Mouse (Mus musculus): ENCODE measurements around the gene Zfp90.

Zfp90 gene

DNA sequence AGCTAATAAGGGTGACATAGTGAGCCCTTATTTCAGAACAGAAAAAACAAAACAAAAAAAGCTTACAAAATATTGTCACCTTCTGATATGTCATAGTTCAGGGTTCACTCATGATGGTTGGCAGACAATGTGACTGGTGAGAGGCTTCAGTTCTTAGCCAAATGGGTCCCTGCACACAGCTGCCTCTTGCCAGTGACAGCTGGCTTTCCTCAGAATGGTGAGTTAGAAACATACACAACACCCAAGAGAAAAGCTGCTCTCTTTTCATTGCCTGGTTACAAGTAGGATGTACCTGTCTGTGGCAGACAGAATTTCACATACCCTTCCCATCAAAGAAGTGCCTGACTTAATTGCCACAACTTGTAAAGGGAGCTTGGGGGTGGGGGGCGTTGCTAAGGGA is 18.5 kb downstream of the Zfp90 start:
- no peak for DNase-seq (ENCODE audit: low read depth, low spot score)

DNA sequence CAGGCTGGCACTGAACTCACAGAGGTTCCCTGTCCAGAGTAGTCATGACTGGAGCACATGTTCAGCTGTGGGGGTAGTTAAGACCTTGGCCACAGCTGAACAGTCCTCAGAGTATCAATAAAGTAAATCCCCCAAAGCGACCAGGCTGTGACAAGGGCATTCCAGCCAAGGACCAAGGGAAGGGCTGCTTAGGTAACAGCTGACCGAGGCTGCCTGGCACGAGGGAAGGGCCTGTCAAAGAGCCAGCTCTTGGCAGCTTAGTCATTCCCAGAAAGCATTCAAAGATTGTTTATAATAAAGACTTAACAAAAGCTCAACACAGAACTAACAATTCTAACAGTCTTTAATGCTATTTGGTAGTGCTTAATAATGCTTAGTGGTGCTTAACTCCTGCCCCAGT is 22.7 kb downstream of the Zfp90 start:
- DNase-seq (ENCODE audit: low read depth, low spot score) = no peak

DNA sequence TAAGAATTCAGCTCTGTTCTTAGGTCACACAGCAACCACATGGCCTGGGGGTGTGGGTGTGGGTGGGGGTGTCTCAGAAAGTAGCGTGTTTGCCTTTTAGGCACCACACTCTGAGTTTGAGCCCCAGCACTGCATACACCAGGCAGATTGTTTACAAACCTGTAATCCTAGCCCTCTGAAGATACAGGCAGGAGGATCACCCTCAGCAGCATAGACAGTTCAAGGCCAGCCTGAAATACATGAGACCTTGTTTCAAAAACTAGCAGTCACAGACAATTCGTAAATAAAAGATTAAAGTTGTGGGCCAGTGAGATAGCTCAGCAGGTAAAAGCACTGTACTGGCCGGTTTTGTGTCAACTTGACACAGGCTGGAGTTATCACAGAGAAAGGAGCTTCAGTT is 25.0 kb downstream of the Zfp90 start:
- no peak for DNase-seq (ENCODE audit: low read depth, low spot score)

DNA sequence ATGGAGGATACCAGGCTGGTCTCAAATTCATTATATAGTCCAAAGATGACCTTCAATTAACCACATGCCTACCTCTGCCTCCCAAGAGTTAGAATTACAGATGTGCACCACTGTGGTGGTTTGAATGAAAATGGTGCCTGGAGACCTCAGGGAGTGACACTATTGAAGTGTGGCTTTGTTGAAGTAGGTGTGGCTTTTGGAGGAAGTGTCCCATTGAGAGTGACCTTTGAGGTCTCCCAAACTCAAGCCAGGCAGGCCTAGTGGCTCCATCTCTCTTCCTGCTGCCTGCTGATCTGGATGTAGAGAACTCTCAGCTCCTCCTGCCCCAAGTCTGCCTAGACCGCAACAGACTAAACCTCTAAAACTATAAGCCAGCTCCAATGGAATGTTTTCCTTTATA is 27.6 kb downstream of the Zfp90 start:
- no peak for DNase-seq (ENCODE audit: low read depth, low spot score)

DNA sequence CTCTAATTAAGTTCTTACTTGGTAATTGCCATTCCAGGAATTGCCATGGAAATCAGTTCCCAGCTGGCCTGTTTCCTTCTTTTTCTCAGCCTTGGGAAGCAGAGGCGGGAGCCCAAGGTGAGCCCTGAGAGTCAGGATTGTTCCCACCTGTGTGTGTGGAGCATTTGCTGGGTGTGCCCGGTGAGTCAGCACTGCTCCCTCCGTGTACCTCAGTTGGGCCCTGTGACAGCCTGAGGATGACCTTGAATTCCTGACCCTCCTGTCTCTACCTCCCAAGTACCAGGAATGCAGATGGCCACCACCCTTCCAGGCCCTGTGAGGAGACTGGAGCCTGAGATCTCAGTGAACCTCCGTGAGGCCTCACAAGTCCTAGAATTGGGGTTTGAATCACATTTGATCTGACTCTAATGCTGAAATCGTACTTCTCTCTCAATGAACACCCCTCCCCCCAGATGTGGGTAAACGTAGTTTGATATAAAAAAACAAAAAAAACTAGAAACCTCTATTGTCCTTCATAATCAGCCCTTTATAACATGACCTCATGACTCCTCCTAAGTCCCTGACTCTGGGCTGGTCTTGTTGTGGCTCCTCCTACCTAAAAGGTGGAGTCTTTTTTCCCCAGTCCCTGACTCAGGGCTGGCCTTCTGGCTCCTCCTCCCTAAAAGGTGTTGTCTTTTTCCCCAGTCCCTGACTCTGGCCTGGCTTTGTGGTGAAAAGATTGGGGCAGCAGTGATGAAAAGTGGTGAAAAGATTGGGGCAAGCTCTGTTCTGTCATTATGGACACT is 36.4 kb downstream of the Zfp90 start:
- no peak for DNase-seq (ENCODE audit: low read depth, low spot score)

DNA sequence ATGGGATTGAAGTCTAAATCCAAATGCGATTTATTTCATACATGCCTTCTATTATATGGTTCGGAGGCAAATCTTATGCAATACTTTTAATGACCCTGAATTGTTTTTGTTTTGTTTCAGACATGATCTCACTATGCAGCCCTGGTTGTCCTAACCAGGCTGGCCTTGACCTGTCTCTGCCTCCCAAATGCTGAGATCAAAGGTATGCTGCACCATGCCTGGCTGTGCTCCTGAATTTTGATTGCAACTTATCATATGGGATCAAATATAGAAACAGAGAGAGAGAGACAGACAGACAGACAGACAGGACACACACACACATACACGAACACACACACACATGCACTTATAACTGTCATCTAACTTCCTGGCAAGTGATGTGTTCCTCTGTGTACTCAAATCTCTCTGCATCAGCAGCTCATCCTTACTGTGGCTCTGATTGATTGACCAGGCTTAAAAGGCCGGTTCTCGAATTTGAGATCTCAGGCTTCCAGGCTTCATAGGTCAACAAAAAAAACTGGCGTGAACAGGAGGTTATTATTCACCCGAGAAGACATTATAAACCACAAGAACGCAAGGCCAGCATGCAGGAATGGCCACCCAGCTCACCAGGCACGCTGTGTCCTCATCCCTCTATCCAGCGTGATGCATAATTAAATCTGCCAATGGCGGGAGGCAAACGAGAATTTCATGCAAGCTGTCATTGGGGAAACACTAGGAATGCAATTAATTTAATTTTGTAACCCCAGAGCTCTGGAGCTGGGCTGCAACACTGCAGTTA is 37.8 kb downstream of the Zfp90 start:
- DNase-seq (ENCODE audit: low read depth, low spot score) = no peak

DNA sequence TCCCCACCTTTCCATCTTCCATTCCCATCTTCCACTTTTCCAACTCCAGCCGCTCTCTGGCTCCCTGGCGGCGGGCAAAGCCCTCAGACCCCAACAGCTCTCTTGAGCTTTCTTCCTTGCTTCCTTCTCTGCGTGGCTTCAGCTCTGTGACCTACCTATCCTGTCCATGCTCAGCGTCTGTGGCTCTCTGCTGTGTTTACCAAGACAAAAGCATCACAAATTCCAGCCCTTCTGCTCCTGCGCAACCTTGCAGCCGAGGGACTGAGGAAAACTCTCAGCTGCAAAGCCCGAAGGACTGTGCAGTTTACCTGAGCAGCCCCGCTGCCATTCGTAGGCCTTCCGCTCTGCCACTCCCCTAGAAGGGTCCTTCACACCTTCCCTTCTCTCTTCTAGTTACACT is 38.9 kb downstream of the Zfp90 start:
- DNase-seq (ENCODE audit: low read depth, low spot score) = no peak

DNA sequence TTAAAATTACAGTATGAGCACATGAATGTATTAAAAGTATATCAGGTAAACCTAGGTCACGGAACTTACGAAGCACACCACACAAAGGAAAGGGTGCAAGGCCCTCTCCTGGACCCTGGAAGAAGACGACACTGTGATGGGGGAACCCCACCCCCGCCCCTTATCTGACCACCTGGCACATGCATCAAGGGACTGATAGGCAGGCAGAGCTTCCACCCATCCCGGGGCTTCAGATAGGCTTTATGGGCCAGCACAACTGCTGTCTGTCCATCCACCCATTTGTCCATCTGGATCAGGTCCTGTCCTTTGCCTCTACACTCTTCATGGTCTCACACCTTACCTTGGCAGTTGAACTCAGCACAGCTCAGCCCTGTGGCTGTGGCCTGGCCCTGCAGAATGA is 47.0 kb downstream of the Zfp90 start:
- no peak for DNase-seq (ENCODE audit: low read depth, low spot score)

DNA sequence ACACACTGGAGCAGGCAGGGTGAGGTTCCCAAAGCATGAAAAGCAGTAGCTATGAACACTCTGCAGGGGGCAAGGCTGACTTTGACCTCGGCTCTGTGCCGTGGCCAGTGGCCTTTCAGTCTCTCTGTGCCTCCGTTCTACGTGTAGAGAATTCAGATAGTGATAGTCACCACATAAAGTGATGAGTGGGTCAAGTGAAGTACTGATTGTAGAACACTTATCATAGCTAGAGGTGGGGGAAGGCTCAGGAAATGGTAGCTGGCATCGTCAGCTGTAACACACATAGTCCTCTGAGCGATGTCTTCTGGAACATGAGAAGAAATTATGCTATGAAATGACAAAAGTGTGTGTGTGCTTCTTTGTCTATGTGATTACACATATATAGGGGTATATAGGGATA is 48.7 kb downstream of the Zfp90 start:
- DNase-seq (ENCODE audit: low read depth, low spot score) = no peak

DNA sequence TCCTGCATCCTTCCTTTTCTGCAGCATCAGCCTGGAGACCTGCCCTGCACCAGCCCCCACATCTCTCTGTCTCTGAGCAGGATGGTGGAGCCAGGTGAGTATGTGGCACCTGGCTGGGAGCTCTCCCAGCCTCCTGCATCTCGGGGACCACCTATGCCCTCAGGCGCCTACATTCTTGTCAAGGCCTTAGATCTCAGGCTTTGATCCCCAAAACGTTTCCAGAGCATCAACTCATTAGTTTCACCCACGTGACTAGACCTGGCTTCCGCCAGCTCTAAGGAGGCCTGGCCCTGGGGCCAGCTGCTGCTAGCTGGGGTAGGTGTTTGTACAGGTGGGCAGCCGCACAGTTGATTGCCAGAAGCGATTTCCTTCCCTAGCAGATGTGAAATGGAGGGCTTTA is 54.4 kb downstream of the Zfp90 start:
- no peak for DNase-seq (ENCODE audit: low read depth, low spot score)

DNA sequence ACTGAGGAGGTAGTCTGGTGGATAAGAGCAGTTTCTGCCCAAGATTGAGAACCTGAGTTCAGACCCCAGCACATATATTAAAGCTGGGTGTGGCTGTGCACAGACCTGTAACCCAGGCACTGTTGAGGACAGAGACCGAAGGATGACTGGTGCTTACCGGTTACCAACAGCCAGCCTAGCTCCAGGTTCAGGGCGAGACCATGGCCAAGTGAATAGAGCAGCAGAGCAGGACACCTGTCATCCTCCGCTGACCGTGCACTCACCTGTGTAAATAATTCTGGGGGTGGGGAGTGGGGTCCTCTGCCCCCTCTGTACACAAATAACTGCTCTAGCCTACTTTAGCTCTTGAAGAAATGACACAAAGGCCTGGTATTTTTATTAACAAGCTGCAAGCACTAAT is 58.9 kb downstream of the Zfp90 start:
- DNase-seq (ENCODE audit: low read depth, low spot score) = no peak

Measured in c-Kit-negative CD71-positive TER-119-positive erythroid progenitor cells, embryonic 14.5 days (primary cell).